Mouse (Mus musculus) ES-Bruce4 (cell line): ENCODE measurements around the gene Pigp. TPM values are rescaled to one million over a fixed set of nuclear protein-coding genes. Genes with fewer than 3 reads are reported as not detected.

ENCODE experiments used
- H3K27ac ChIP-seq: 2 replicates; pipeline ENCODE4 v1.5.1; 2012; ENCODE audit warnings: low read length, inconsistent platforms; ENCODE audit not compliant: insufficient read depth
- H3K27me3 ChIP-seq: 2 replicates; pipeline ENCODE4 v1.6.1; 2012; ENCODE audit warnings: mild to moderate bottlenecking, low read length, inconsistent platforms; ENCODE audit not compliant: control insufficient read depth, poor library complexity, insufficient read depth, severe bottlenecking
- H3K36me3 ChIP-seq: 2 replicates; pipeline ENCODE4 v1.6.1; 2012; ENCODE audit warnings: inconsistent platforms, mild to moderate bottlenecking, low read length, moderate library complexity; ENCODE audit not compliant: control insufficient read depth, poor library complexity, insufficient read depth, severe bottlenecking
- H3K4me1 ChIP-seq: one replicate; pipeline ENCODE4 v1.8.1; 2011; ENCODE audit warnings: low read length; ENCODE audit not compliant: control insufficient read depth, insufficient read depth
- H3K4me3 ChIP-seq: 2 replicates; pipeline ENCODE4 v1.5.1; 2011; ENCODE audit warnings: low read depth, mild to moderate bottlenecking, low read length
- H3K9ac ChIP-seq: 2 replicates; pipeline ENCODE4 v1.6.1; 2012; ENCODE audit warnings: low read depth, mild to moderate bottlenecking, inconsistent platforms; ENCODE audit not compliant: poor library complexity, severe bottlenecking
- H3K9me3 ChIP-seq: replicated peaks from 2 replicates; pipeline ENCODE4 v1.6.1; 2012; ENCODE audit warnings: mild to moderate bottlenecking, low read length, inconsistent platforms; ENCODE audit not compliant: control insufficient read depth, poor library complexity, insufficient read depth, severe bottlenecking
- CTCF ChIP-seq: IDR thresholded peaks from one replicate; pipeline ENCODE4 v1.8.1; 2011; ENCODE audit warnings: low read depth, low read length
- EP300 ChIP-seq: IDR thresholded peaks from 2 replicates; pipeline ENCODE4 v1.6.1; 2011; ENCODE audit warnings: low read depth, low read length; ENCODE audit not compliant: insufficient read depth
- POLR2A ChIP-seq: IDR thresholded peaks from one replicate; pipeline ENCODE4 v1.8.1; 2011; ENCODE audit warnings: low read length; ENCODE audit not compliant: insufficient read depth
- polyA plus RNA-seq: library from polyadenylated mRNA; stranded (reverse); fragments of >200 nt; gene quantifications from 2 replicates; pipeline ENCODE4 v1.2.4, GENCODE M21; 2011; ENCODE audit warnings: low read depth; ENCODE audit not compliant: missing spikeins, insufficient read depth, insufficient read length

Gene Pigp
- polyA plus RNA-seq, 1 experiment = 65.3 TPM

DNA sequence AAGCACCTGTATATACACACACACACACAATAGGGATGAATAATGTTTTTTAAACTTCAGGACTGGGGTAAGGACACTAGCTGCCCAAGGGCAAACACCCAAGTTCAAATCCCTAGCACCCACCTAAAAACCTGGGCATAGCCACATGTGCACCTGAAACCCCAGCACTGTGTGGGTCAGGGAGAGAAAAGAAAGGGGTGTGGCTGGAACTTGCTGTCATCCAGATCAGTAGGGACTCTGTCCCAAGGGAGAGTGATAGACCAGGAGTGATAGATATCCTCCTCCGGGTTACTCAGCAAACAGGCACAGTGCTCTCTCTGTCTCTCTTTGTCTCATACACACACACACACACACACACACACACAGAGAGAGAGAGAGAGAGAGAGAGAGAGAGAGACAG is 60.2 kb downstream of the Pigp start:
- no peaks in the 10 kb centered on the region for H3K27me3 ChIP-seq
- no peak overlapping the region for H3K9ac ChIP-seq
- H3K27ac ChIP-seq = no peak overlapping the region
- no peaks in the 10 kb centered on the region for H3K9me3 ChIP-seq
- no peak for TF ChIP-seq EP300
- no peak for TF ChIP-seq POLR2A
- TF ChIP-seq CTCF = no peak
- H3K36me3 ChIP-seq = no peaks in the 10 kb centered on the region
- no peaks in the 10 kb centered on the region for H3K4me1 ChIP-seq
- no peak overlapping the region for H3K4me3 ChIP-seq

GRCm38 (mm10) chr16:94309025-94309424 is 62.6 kb downstream of the Pigp start:
- Histone ChIP-seq H3K4me1 (no peaks in the 10 kb centered on the region), H3K4me3 (no peak overlapping the region), H3K27ac (no peak overlapping the region), H3K36me3 (no peaks in the 10 kb centered on the region), H3K9ac (no peak overlapping the region), H3K27me3 (no peaks in the 10 kb centered on the region; the same call in 1 of the 2 replicates), H3K9me3 (no peaks in the 10 kb centered on the region)
- no peak for TF ChIP-seq EP300
- no peak for TF ChIP-seq POLR2A

Other genes with a start within 250 kb of the Pigp start
- 12.6 and 14.1 TPM in 2 replicates for gene Hlcs, start 58.3 kb downstream of the Pigp start, polyA plus RNA-seq
- gene Ripply3, start 43.4 kb downstream of the Pigp start, polyA plus RNA-seq = 0.87 and 0.91 TPM in 2 replicates
- 149 and 152 TPM in 2 replicates for gene Ttc3, start 1.2 kb downstream of the Pigp start, polyA plus RNA-seq
- gene Vps26c, start 155.0 kb upstream of the Pigp start, polyA plus RNA-seq = 38.9 and 39.5 TPM in 2 replicates
- gene Dyrk1a, start 198.2 kb upstream of the Pigp start, polyA plus RNA-seq = 52.1 and 56.3 TPM in 2 replicates